Mouse (Mus musculus): Measurements from ENCODE around the gene Pnma1.
A peak's percentile ranks its signal among the peaks of the same experiment; 100 is the strongest.

Gene Pnma1

GRCm38 (mm10) chr12:84154786-84155522 lies 6.7 kb upstream of the Pnma1 start:
- no peak for DNase-seq (ENCODE audit: low spot score)

- DNase-seq (ENCODE audit: low spot score) = no peak
Observed at GRCm38 (mm10) chr12:84153414-84153813, 5.1 kb upstream of the Pnma1 start.

- DNase-seq (ENCODE audit: low spot score) = no peak
Observed at GRCm38 (mm10) chr12:84152352-84153190, 4.3 kb upstream of the Pnma1 start.

- DNase-seq (ENCODE audit: low spot score) = no peak
Observed at GRCm38 (mm10) chr12:84151911-84152310, 3.6 kb upstream of the Pnma1 start.

DNA sequence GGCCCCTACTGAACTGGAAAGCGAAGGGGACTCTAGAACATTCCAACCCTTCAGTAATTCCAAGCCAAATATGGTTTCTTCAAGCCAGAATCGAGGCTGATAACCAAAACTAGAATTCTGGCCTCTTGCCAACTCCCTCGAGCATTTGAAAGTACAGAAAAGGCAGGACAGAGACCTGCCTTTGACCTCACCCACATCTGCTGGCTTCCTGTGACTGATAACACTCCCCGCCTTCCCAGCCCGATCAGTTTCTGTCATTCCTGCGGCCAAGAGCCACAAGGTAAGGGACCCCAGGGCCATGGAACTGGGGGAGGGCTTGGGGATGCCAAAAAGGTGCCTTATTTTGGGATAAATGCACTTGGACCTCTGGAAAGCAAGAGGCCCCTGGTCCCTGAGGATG lies 2.7 kb upstream of the Pnma1 start:
- peak; percentile 74 for DNase-seq (ENCODE audit: low spot score)

DNA sequence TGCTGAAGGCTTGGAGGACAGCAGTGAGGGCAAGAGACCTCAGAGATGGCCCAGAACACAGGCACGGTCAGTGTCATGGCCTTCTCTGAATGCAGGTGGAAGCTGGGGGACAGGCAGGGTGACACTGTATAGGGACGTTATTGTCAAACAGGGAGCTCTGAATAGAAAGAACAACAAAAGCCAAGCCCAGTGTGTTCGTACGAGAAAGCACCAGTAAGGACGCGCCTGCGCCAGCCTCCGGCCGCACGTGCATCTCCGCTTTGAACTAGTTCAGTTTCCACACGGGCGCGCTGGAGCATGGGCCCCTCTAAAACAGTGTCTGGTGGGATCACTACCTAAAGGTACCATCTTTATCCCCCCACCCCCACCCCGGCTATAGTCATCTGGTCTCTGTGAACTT lies 1.7 kb upstream of the Pnma1 start:
- DNase-seq (ENCODE audit: low spot score) = no peak

- no peak for DNase-seq (ENCODE audit: low spot score)
Observed at GRCm38 (mm10) chr12:84148622-84149012, 328 bp upstream of the Pnma1 start.

DNA sequence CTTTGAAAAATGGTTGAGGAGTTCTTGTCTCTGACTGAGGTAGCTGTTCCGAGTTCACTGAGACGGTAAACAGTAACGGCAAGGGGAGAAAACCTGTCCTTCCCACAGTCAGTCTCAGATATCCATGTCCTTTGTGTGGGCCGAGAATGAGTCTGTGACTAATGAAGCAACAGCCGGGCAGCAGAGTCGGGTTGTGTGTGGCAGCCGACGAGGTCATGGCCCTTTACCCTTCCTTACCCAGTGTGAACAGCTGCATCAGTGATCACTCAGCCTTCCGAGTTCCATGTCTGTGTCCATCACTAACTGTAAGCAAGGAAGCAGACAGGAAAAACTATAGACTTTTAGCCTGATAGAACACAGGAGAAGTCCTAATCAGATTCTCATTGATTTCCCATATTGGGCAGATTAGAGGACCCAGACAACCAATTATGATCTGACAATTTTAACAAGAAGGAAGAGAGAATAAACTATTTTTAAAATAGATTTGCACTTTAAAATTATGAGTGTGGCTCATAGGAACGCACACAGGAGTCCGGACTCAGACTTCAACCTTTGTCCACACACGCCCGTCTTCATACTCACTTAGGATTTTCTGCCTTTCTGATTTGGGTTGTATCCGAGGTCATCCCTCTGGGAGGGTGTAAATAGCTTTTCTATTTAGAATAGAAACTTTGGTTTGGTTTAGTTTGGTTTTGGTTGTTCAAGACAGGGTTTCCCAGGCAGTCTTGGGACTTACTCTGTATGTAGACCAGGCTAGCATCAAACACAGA lies 5.8 kb downstream of the Pnma1 start:
- DNase-seq (ENCODE audit: low spot score) = no peak

GRCm38 (mm10) chr12:84141271-84141670 lies 7.0 kb downstream of the Pnma1 start:
- no peak for DNase-seq (ENCODE audit: low spot score)

GRCm38 (mm10) chr12:84140135-84140534 lies 8.2 kb downstream of the Pnma1 start:
- no peak for DNase-seq (ENCODE audit: low spot score)

DNA sequence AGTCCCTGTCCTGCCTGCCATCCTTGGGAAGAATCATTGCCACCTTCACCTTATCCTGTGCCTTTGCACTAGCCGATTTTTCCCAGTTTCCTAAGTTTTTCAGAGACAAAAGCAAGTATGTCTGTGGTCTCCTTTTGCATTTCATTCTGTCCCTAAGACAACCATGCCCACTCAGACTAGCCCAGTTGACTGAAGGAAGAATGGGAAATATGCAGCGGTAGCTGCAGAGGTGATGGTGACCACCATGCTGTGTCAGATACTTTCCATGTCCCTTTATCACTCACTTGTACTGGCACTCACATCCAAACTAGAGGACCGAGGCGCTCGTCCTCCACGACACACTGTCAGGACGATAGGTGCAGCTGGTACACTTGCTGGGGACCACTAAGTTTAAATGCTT lies 11.2 kb downstream of the Pnma1 start:
- DNase-seq (ENCODE audit: low spot score) = no peak

GRCm38 (mm10) chr12:84132265-84132664 lies 16.0 kb downstream of the Pnma1 start:
- peak; percentile 48 for DNase-seq (ENCODE audit: low spot score)

DNA sequence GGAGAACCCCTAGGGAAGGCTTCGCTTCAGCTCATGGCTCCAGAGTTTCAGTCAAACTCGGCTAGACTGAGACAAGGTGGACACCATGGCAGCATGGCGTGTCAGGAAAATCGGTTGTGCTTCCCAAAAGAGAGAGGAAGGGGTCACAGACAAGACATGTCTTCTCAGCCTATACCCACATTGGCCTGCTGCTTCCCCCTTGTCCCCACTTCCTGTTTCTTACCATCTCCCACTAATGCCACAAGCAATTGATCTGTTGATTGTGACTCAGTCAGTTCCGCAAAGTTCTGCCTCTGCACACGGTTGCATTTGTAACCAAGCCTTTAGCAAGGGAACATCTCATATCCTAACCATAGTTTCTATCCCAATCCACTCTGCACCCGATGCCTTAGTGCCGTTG lies 18.4 kb downstream of the Pnma1 start:
- DNase-seq (ENCODE audit: low spot score) = no peak

DNA sequence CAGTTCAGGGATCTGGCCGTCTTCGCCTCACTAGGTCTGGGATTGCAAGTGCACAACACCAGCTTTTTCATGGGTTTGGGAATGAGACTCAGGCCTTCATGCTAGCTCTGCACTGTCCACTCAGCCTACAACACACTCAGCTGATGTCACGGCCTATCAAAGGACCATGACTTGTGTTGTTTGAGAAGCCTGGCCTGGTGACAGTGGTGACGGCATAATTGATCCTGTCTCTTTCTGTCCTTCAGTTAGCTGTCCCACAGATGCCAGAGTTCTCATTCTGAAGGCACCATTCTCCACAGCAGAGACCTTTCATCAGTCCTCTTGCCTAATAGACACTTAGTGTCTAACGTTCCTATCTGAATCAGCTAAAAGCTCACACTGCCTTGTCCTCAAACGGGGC lies 19.7 kb downstream of the Pnma1 start:
- DNase-seq (ENCODE audit: low spot score) = no peak

DNA sequence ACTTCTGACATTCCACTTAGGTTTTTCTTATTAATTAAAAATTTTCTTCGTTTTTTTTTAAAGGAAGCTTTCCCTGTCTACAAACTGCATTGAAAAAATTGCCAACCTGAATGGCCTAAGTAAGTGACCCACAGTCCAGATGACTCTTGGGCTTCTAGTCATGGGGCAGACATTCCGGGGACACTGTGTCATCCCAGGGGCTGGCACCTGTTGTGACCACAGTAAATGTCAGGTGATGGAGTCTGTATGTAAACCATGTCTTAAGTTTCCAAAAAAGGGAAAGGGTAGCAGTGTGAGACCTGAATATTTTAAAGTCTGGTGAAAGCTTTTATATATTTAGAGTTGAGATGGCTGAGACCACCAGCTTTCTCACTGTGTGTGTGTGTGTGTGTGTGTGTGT lies 21.4 kb downstream of the Pnma1 start:
- DNase-seq (ENCODE audit: low spot score) = no peak

DNA sequence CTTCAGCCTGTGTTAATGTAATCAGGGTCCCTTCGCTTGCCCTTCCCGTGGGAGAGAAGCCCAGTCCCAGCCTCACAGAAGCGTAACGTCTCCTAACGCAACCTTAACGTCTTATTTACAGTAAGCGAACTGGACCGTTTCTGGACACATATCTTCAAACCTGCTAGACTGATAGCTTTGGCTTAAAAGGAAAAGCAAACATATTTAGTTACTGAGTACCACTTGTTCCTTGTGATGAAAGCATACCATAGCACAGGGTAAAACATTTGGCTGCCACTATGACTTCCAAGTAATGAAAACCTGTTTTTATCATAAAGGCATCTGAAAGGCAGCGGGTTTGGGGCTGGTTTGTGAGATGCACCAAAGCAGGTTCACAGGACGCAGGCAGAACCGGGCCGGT lies 22.4 kb downstream of the Pnma1 start:
- DNase-seq (ENCODE audit: low spot score) = no peak

DNA sequence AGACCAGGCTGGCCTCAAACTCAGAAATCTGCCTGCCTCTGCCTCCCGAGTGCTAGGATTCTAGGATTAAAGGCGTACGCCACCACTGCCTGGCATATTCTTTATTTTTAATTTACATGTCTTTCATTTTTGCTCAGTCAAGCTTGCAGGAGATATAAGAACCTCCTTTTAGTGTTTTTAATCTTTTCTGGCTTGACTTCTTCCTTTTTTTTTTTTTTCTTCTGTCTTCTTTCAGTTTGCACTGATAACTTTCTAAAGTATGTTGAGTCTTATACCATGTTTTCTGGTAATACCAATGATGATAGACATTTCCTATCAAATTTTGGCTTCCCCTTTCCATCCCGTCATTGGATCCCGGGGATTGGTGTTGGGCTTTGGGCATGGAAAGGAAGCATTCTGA lies 28.7 kb downstream of the Pnma1 start:
- DNase-seq (ENCODE audit: low spot score) = no peak

GRCm38 (mm10) chr12:84114153-84114994 lies 33.9 kb downstream of the Pnma1 start, which contains the start of gene Dnal1:
Dnal1 (plus strand) TSS chr12:84114366.
- DNase-seq (ENCODE audit: low spot score) = peak; percentile 57

- no peak for DNase-seq (ENCODE audit: low spot score)
Observed at GRCm38 (mm10) chr12:84113676-84114075, 34.6 kb downstream of the Pnma1 start.

DNA sequence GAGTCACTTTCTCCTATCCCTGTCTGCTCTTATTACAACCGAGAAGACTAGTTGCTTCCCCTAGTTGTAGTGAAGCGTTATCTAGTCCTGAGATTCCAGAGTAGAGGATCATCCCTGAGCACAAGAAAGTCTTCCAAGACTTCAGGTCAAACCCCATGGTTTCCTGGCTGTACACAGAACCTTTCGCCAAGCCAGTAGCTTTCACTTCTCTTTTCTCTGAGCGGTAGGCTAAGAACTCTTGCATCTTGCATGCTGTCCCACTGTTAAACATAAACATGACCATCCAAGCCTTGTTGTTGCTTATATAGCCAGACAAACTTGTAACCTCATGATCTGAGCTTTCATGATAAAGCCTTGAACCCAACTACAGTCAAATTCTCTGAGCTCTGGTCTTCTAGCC lies 37.5 kb downstream of the Pnma1 start:
- DNase-seq (ENCODE audit: low spot score) = no peak

DNA sequence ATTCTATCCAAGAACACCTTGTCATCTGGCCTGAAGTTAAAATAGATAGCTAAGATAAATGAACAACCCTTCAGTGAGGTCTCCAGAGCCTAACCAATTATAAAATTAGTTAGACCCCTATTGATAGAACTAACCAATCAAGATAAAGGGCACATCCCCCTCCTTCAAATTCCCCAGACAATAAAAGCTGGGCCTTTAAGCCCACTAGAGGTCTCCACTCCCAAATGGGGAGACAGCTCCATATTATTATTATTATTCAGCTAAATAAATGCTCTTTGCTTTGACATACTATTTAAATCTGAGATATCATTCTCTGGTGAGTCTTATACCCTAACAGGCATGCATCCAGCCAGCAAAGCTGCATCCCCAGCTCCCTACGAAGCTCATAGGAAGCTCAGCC lies 38.4 kb downstream of the Pnma1 start:
- DNase-seq (ENCODE audit: low spot score) = no peak

- no peak for DNase-seq (ENCODE audit: low spot score)
Observed at GRCm38 (mm10) chr12:84107692-84108091, 40.6 kb downstream of the Pnma1 start.

Data from spleen, adult 12 weeks (tissue).